Mouse (Mus musculus): ENCODE data around the gene Hoxd11.

GRCm38 (mm10) chr2:74635412-74635811 is 43.9 kb upstream of the Hoxd11 start:
- TF ChIP-seq CTCF (IDR thresholded peaks at IDR 0.05; ENCODE audit: insufficient read depth, low read depth, low read length) (no peak), POLR2A (IDR thresholded peaks at IDR 0.05; ENCODE audit: insufficient read depth, low read depth, low read length) (no peak)
